Mouse (Mus musculus) spleen, postnatal 14 days (tissue): ENCODE results near the gene Ccdc171.

Experiments
- DNase-seq, 2 experiments: peaks; one replicate each; pipeline ENCODE4 v3.0.0; 2021 to 2022; ENCODE audit warnings: low spot score in 2 of 2

Ccdc171 gene

DNA sequence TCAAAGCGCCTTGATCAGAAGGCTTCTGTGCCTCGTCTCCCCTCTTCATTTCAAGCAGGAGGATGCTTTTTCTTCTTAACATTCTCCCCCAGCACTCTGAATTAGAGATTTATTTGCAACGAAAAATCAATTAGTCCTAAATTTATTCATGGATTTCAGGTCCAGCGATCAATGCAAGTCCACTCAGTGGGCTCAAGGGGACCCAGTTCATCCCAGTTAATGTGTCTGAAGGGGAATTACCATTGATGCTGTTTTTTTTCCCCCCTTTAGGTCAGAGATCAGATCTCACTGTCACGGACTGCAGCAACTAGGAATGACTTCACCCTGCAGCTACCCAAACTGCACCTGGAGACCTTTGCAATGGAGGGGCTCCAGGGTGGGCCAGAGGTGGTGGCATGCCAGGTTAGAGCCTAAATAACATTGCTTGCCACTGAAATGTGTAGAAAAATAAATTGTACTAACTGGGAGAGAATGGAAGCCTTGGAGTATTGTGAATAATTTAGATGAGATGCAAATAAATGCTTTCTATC is 269.6 kb downstream of the Ccdc171 start:
- DNase-seq: no peak

DNA sequence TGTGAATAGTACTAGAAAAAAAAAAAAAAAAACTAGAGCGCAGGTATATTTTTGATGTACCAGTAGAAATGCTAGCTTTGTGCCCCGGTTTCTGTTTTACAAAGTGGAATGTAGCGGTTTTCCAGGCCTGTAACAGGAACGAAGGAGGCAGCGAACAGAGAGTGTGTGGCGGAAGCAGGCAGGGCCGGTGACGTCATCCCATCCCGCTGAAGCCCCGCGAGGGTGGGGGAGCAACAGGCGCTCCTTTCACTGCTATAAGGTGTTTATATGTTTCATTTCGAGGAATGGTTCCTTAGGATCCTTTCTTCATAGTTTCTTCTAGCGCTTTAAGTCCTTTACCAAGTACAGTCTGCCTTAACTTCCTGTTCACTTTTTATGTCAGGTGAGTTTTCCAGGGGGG is 272.6 kb downstream of the Ccdc171 start:
- DNase-seq: no peak

DNA sequence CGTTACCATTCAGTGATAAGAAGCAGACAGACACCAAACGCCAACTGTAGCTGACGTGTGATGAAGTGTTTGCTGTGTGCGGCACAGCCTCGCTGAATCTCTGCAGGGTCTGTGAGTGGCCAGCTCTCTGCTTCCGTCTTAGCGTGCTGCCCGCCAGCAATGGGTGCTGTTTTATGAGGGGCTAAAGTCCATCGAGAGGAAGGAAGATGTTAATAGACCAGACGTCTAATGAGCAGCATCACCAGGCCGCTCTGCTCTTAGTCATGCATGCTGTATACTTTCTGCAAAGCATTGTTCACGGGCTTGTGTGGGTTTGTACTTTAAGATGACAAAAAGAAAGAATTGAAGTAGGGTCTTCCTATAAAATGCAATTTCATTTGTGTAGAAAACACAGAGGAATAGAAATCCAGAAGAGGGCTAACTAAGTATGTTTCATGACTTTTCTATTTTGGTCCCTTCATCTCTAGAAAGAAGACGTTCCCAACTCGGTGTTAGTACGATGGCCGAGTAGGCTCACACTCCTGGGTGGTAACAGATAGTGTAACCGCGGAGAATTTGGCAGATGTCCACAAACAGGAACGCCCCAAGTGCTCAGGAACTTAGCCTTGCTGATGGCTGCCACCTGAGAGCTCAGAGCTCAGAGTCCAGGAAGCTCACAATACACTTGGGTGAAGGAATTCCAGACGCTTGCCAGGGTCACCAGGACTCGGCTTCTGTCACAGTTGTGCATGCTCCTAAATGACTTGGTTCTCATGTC is 273.5 kb downstream of the Ccdc171 start:
- peak; percentile 21 to 41 for DNase-seq

DNA sequence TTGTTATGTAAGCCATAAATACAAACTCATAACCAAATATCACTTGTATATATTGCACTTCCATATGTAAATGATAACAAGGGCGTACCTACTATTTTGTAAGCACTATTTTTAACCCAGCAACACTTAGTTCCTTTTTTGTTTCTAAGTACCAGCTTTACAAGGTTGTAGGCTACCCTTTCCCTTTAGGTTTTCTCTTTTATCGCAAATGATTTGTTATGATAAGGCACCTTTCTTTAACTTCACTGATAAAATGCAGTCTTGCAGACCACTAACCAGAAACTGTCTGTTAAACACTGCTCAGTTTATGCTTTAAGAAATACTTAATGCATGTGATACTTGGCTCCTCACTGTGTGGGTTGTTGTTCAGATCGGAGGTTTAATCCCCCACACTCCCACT is 275.1 kb downstream of the Ccdc171 start:
- no peak for DNase-seq

DNA sequence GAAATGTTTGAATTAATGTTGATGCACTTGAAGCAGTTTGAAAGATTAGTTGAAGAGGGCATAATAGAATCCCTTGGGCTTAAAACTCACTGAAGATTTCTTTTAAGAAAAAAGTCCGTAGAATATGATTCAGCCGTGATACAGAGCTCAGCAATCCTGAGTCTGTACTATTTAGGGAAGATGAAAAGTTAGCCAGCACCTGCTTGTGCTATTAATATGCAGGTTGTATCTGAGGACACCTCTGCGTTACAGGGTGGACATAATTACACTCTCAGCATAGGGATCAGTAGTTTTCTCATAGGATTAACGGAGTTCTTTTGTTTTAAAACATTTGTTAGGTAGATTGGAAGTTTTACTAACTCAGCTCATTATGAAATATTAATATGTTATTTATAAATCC is 291.6 kb downstream of the Ccdc171 start:
- no peak for DNase-seq

DNA sequence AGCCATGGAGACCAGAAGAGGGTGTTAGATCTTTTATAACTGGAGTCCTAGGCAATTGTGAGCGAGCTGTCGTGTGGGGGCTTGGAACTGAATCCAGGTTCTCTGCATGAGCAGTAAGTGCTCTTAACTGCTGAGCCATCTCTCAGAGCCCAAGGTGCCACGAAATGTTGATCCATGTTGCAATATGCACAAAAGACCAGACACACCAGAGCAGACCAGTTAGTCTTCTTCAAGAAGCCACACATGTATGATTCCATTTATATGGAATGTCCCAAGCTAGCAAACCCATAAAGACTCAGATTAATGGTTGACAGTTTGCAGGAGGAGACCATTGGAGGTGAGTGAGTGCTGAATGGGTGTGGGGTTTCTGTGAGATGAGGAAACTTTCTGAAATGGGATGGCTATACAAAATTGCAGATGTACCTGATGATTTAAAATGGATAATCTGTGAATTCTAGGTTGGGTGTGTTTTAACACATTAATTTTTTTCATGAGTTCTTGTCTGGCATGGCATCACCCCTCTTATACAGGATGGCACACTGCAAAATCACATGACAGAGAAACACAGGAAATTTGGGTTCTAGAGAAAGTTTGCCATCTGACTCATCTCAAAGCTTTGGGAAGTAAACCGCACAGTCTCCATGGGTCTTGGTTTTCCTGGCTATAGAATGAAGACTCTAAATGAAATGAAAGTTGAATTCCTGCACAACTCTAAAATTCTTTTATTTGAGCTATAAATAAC is 304.5 kb downstream of the Ccdc171 start:
- DNase-seq: no peak

DNA sequence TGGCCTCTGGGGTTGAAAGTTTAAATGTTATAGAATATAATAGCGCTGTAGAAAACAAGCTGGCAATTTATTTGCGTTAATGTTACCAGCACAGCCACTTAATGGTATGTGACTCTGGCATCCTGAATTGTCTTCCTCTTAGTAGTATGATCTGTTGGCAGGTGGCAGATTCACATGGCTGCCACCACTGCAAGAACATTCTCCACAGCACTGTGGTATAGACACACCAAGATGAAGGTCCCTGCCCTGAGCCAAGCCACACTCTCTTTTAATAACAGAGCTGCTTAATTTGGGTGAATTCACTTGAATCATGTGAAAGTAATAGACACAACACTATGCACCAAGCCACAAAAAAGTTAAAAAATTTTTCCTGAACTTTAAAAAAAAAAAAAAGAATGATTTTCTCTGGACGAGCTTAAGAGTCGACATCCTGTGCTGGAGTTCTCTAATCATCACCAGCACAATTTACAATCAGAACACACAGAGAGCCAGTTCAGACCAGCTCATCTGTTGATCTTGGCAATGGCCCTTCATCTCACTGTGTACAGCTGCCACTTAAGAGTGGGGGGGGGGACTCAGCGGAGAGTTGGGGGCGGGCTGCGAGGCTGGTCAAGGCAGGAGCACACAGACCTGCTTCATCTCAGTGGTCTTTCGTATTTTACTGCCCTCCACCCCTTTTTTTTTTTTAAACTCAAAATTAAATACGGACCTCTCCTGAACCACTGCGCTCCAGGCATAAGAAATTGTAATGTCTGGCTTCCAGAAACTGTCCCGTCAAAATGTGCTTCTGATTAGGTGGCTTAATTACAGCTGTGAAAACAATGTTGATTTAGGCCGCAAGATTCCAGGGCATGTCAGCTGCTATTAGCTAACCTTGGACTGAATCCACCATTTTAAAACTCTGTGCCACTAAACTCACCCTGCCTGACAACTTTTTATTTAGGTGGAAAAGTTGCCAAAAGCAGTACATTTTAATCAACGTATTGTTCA is 305.8 kb downstream of the Ccdc171 start:
- no peak for DNase-seq

DNA sequence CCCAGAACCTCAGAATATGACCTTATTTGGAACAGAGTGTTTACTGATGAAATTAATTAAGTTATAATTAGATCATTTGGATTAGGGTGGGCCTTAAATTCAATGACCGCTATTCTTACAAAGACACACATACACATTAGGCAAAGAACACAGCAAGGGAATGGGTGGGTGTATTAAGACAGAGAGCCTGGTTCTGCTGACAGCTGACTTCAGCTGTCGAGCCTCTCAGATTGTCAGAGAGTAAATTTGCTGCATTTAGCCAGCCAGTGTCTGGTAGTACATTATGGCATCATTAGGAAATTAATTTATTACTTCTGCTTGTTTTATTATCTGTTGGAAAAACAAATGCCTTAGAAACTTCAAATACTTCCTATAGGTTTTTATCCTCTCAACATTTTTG is 313.7 kb downstream of the Ccdc171 start:
- no peak for DNase-seq

DNA sequence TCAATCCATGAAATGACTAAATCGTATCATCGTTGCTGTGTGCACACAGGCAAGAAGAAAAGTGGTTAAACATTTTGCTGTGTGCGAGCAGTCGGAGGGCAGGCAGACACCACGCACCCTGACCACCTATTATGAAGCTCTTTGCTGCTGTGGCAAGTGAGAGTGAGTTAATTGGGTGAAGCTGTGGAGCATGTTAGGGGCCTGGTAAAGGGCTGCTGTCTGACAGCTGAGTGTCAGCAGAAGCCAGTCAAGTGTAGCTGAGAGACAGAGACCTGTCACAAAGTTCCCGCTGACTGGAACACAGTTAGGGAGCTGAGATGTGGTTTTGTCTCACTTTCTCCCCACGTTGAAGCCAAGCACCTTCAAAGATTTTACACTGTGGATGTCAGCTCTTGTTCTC is 321.0 kb downstream of the Ccdc171 start:
- DNase-seq: no peak

DNA sequence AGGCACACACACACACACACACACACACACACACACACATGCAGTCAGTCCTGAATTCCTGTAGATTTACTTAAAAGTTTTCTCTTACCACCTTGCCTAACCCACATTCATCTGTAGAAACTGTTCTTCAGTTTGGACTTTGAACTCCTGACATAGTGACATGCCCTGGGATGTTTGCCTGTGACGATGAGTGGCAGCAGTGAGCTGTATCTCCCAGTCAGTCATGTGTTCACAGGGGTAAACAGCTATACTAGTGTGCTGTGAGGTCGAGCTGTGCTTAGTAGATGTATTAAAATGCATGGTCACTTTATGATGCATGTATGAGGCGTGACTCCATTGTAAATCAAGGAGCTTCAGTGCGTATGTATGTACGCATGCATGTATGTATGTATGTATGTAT is 328.5 kb downstream of the Ccdc171 start:
- no peak for DNase-seq

DNA sequence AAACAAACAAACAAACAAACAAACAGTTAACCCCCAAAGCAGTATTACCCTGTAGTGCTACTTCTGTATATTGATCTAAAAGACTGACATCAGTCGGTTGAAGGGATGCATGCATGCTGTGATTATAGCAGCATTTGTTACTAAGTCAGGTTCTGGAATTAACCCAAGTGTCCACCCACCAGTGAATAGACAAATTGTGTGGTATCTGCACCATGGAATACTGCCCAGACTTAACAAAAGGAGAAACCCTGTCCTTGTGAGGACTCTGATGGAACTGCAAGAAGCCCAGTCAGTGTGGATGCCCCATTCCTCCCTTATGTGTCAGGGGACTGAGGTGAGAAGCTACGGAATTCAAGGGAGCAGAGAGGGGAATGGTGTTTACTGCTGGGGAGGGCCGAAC is 336.4 kb downstream of the Ccdc171 start:
- no peak for DNase-seq

DNA sequence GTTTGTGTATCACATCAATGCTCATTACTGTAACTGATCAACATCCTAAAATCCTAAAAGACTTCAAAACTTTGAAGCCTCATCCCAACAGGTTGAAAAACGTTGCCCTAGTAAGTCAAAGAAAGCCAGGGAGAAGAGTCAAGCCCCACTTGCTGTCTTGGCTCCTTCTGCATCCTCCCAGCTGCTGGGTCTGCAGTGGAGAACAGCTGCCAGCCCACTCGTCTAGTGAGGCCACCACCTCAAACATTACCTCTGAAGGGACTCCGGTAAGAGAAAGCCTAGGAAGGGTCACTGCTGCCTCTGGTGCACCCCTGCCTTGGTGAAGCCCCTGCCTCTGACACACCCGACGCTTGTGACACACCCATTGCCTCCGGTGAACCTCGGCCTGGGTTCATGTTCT is 336.9 kb downstream of the Ccdc171 start:
- no peak for DNase-seq

DNA sequence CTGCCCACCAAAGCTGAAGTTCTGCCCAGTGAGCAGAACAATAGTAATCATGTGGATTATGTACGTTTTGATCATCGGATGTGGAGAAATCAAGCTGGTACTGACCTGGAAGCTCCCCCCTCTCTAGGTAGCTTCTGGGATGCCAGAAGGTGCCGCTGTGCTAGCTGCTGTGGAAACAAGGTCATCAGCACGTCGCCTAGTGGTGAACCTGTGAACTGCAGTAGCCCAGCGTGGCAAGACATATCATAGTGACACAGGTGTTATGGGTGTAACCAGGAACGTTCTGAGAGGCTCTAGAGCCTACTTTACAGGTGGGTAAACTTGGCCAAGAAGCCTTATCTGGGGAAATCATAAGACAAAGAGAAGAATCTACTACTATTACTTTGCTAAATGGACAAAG is 351.3 kb downstream of the Ccdc171 start:
- DNase-seq: no peak

DNA sequence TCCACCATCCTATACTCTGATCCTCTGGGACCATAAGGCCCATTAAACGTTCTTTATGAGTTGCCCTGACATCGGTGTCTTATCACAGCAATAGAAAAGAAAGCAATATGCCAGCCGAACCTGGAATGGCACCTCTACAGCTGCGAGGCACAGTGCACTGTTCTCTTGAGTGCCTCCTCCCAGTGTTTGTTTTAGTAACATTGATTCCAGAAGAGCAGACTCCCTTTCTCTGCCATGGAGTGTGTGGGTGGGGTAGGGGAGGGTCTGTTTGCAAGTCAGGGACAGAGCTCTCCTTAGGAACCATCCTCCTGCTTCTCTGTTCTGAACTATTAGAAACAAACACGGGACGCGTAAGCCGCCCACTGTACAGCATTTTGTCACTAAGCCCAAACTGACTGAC is 352.9 kb downstream of the Ccdc171 start:
- no peak for DNase-seq

DNA sequence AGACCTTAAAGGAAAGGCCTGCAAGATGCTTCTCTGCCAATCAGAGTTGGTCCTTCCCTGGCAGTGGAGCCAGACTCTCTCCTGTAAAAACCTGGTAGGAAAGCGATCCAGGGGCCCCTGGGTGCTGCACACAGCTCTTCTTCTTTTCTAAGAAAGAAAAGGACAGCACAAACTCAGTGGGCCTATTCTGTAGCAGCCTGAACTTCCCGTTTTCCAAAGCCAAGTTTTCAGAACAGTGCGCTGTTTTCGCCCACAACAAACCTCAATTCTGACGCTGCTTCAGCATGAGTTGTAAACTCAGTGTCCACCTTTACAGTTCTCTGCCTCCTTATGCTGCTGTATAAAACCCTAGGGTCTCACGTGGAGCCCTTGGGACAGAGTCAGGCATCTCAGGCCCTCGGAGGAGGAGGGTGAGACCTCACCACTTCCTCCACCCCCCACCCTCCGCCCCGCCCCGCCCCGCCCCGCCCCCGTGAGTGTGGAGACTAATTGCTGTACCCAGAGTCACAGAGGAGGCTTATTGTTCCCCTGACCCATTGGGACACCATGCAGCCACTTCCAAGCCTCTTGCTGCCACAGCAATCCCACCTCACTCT is 363.2 kb downstream of the Ccdc171 start:
- no peak for DNase-seq

DNA sequence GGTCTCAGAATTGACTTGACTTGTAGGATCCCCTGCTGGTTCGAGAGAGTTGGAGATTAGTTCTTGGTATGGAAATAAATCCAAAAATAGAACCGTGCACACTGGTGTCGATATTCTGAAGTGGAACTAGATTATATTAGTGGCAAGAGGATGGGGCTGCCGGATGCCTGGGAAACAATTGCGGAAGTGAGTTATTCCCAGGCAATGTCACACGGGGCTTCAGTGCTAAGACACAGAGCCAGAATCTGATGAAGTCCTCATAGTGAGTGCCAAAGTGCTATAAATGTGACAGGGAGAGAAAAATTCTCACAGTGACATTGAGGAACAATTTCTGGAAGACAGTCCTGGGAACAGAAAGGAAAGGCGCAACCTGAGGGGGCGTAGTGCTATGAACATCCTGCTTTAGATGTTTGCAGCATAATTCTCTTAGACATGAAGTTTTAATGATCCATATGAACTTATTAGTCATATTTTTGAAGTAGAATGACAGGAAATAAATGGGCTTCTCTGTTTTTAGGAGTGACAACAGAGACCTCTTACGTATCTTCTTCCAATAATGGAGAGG is 376.8 kb downstream of the Ccdc171 start:
- DNase-seq: no peak
